Mouse (Mus musculus): ENCODE results near the gene Pym1.

Pym1 gene

DNA sequence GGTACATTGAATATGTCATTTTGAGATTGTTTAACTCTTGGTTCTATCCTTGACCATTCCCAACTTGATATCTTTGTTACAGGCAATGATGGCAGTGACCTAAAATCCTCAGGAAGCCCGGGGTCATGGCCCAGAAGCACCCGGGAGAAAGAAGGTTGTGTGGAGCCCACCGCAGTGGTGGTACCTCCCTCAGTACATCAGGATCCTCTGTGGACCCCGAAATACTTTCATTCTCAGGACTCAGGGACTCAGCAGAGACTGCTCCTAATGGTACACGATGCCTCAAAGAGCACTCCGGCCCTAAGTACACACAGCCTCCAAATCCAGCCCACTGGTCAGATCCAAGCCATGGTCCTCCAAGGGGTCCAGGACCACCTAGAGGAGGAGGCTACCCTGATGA lies 58.4 kb downstream of the Pym1 start:
- DNase-seq = no peak

DNA sequence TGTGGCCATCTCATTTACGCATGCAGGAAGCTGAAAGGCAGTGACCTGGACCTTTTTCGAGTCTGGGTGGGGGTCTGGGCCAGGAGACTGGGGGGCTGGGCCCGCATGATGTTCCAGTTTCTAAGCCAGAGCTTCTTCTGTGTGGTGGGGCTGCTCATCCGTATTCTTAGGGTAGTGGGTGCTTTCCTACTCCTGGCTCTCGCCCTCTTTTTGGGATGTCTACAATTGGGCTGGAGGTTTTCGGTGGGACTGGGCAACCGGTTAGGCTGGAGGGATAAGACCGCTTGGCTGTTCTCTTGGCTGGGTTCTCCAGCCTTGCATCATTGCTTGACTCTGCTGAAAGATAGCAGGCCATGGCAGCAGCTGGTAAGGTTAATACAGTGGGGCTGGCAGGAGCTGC lies 59.3 kb downstream of the Pym1 start:
- DNase-seq = no peak
